In genomic region chr2:46609217-46609616, GRCm38 (mm10) we compare ENCODE assay signal across 28 mouse cellular contexts.
DNase-seq lines count a peak whose midpoint lies in the region; ATAC-seq and TF ChIP-seq lines count a peak whose summit lies in the region.
"Had no signal": no experiment of that assay in that cellular context is flagged by ENCODE, and none has a peak within 500 bp of the region (broad histone marks: within the 10 kb centered on the region; RNA-seq: fewer than 3 reads in every experiment).

No protein-coding gene starts in this region.

- DNase-seq in forebrain, postnatal 0 days, result peak; percentile 8
- peak; percentile 10 for DNase-seq in layer of hippocampus, adult 9-11 months
- no peak for DNase-seq in layer of hippocampus, adult 11-12 months (ENCODE audit: low spot score)
- peak; percentile 44 for DNase-seq in brain, adult 2 months (ENCODE audit: low read depth, low spot score)
- DNase-seq in kidney, postnatal 25 days, result no peak
- DNase-seq: adrenal gland, adult 8-10 months; adrenal gland, postnatal 14 days; adrenal gland, postnatal 36 days; B cell, adult 2 months; cerebellum, adult 11 months; cerebellum, adult 18-20 months; cerebellum, adult 8-10 months; cerebellum, adult 9-11 months; cerebellum, postnatal 14 days; cerebellum, postnatal 36 days; embryo, embryonic 11 days had no signal

- no peak overlapping the region for H3K9ac ChIP-seq in forebrain, postnatal 0 days
- no peak overlapping the region for H3K9ac ChIP-seq in forebrain, embryonic 16.5 days (replicated peaks; ENCODE audit: low read depth, low read length)
- H3K9ac ChIP-seq: embryonic facial prominence, embryonic 13.5 days; embryonic facial prominence, embryonic 15.5 days; forebrain, embryonic 12.5 days had no signal

- no peak for TF ChIP-seq CTCF in forebrain, postnatal 0 days (IDR thresholded peaks at IDR 0.05; ENCODE audit: low read depth)

- H3K27me3 ChIP-seq in forebrain, postnatal 0 days (ENCODE audit: insufficient read depth, low read length), result no peaks in the 10 kb centered on the region
- no peaks in the 10 kb centered on the region for H3K27me3 ChIP-seq in forebrain, embryonic 16.5 days (replicated peaks; ENCODE audit: control insufficient read depth, insufficient read depth, low read length)
- H3K27me3 ChIP-seq: CH12.LX; embryonic facial prominence, embryonic 13.5 days; embryonic facial prominence, embryonic 15.5 days; forebrain, embryonic 12.5 days; Patski had no signal

- no peaks in the 10 kb centered on the region for H3K36me3 ChIP-seq in forebrain, postnatal 0 days (ENCODE audit: insufficient read depth)
- H3K36me3 ChIP-seq in forebrain, embryonic 16.5 days (ENCODE audit: control insufficient read depth, insufficient read depth), result no peaks in the 10 kb centered on the region
- H3K36me3 ChIP-seq: embryonic facial prominence, embryonic 13.5 days; embryonic facial prominence, embryonic 15.5 days; forebrain, embryonic 10.5 days; forebrain, embryonic 12.5 days; G1E had no signal

- H3K9me3 ChIP-seq in forebrain, postnatal 0 days (ENCODE audit: low read length), result no peaks in the 10 kb centered on the region
- H3K9me3 ChIP-seq in forebrain, embryonic 16.5 days (ENCODE audit: control insufficient read depth, low read length), result no peaks in the 10 kb centered on the region
- H3K9me3 ChIP-seq: embryonic facial prominence, embryonic 13.5 days; embryonic facial prominence, embryonic 15.5 days; forebrain, embryonic 10.5 days; forebrain, embryonic 12.5 days; G1E had no signal

- peak; percentile 54; the same call in 1 of the 2 replicates for ATAC-seq in forebrain, postnatal 0 days
- no peak for ATAC-seq in forebrain, embryonic 16.5 days
- ATAC-seq: activated CD4-positive, CD25-positive, alpha-beta regulatory T cell, adult 4 months; CD4-positive, CD25-positive, alpha-beta regulatory T cell, adult 4 months; forebrain, embryonic 14.5 days; Patski had no signal

- H3K4me1 ChIP-seq in forebrain, postnatal 0 days (ENCODE audit: insufficient read depth), result no peaks in the 10 kb centered on the region
- no peaks in the 10 kb centered on the region for H3K4me1 ChIP-seq in forebrain, embryonic 16.5 days (replicated peaks; ENCODE audit: control insufficient read depth, insufficient read depth, low read length)
- H3K4me1 ChIP-seq: embryonic facial prominence, embryonic 13.5 days; embryonic facial prominence, embryonic 15.5 days; forebrain, embryonic 10.5 days; forebrain, embryonic 12.5 days had no signal

- no peak overlapping the region for H3K4me3 ChIP-seq in forebrain, postnatal 0 days (ENCODE audit: low read depth, low read length)
- H3K4me3 ChIP-seq in forebrain, embryonic 16.5 days (replicated peaks; ENCODE audit: low read length), result no peak overlapping the region
- H3K4me3 ChIP-seq: embryonic facial prominence, embryonic 13.5 days; embryonic facial prominence, embryonic 15.5 days; erythroblast, embryonic 14.5 days; forebrain, embryonic 10.5 days; forebrain, embryonic 12.5 days had no signal

- WGBS in forebrain, postnatal 0 days, result 62% methylated on average over 2 of the region's 2 CpGs
- 68% methylated on average over 2 of the region's 2 CpGs for WGBS in forebrain, embryonic 16.5 days

- no peak overlapping the region for H3K27ac ChIP-seq in forebrain, postnatal 0 days (ENCODE audit: low read depth, low read length)
- H3K27ac ChIP-seq in forebrain, embryonic 16.5 days (ENCODE audit: low read length), result no peak overlapping the region
- H3K27ac ChIP-seq: embryonic facial prominence, embryonic 13.5 days; embryonic facial prominence, embryonic 15.5 days; forebrain, embryonic 10.5 days; forebrain, embryonic 12.5 days had no signal

- no peak overlapping the region for H3K4me2 ChIP-seq in forebrain, postnatal 0 days (ENCODE audit: low read depth)
- H3K4me2 ChIP-seq in forebrain, embryonic 16.5 days (ENCODE audit: low read length), result no peak overlapping the region
- H3K4me2 ChIP-seq: embryonic facial prominence, embryonic 13.5 days; embryonic facial prominence, embryonic 15.5 days; forebrain, embryonic 12.5 days had no signal

Comparison
In these comparisons a context has a peak if more than half of its experiments do, and no peak if none do; other contexts are left out.
1. DNase-seq: peak in forebrain, postnatal 0 days (single experiment), layer of hippocampus, adult 9-11 months (single experiment) and brain, adult 2 months (single experiment); none in layer of hippocampus, adult 11-12 months (single experiment) and kidney, postnatal 25 days (0 of 2).